Mouse (Mus musculus): ENCODE measurements at regions not wholly inside any gene's neighbourhood (a gene's known extent, or its start where the extent isn't known, plus 50 kb on each side); places are given as distances from the start of the nearest gene placed in this dataset.
A peak's percentile ranks its signal among the peaks of the same experiment; 100 is the strongest.

GRCm38 (mm10) chr12:26891190-26891589, 422.2 kb downstream of the Cmpk2 start:
- no peaks in the 10 kb centered on the region for H3K27me3 ChIP-seq (ENCODE audit: insufficient read depth, poor library complexity, severe bottlenecking)
- no peaks in the 10 kb centered on the region for H3K9me3 ChIP-seq
- no peak for DNase-seq (ENCODE audit: low spot score)
- no peak overlapping the region for H3K4me3 ChIP-seq
- WGBS: 53% methylated on average over 4 of the region's 4 CpGs
- H3K4me1 ChIP-seq (replicated peaks): peaks cover 24% of the 10 kb centered on the region
- no peaks in the 10 kb centered on the region for H3K36me3 ChIP-seq
- H3K27ac ChIP-seq: 0 out of 2 replicates have a peak overlapping the region, but pooled peaks have one; percentile 45

GRCm38 (mm10) chr12:26886635-26887014, 417.6 kb downstream of the Cmpk2 start:
- Histone ChIP-seq H3K9me3 (no peaks in the 10 kb centered on the region), H3K36me3 (no peaks in the 10 kb centered on the region), H3K4me1 (replicated peaks) (peaks cover 43% of the 10 kb centered on the region), H3K27ac (peak overlapping the region; percentile 88), H3K4me3 (no peak overlapping the region), H3K27me3 (ENCODE audit: insufficient read depth, poor library complexity, severe bottlenecking) (no peaks in the 10 kb centered on the region)
- 61% methylated on average over 7 of the region's 7 CpGs for WGBS
- peak; percentile 40 for DNase-seq (ENCODE audit: low spot score)

- Histone ChIP-seq H3K36me3 (no peaks in the 10 kb centered on the region), H3K9me3 (no peaks in the 10 kb centered on the region), H3K4me1 (replicated peaks) (peaks cover 37% of the 10 kb centered on the region), H3K4me3 (no peak overlapping the region), H3K27me3 (ENCODE audit: insufficient read depth, poor library complexity, severe bottlenecking) (no peaks in the 10 kb centered on the region), H3K27ac (peak overlapping the region; percentile 88)
- no peak for DNase-seq (ENCODE audit: low spot score)
- WGBS: 34% methylated on average over 12 of the region's 12 CpGs
Measured at GRCm38 (mm10) chr12:26885831-26886634, 417.0 kb downstream of the Cmpk2 start.

GRCm38 (mm10) chr12:26885083-26885482, 416.1 kb downstream of the Cmpk2 start:
- no peak for DNase-seq (ENCODE audit: low spot score)
- Histone ChIP-seq H3K4me3 (no peak overlapping the region), H3K9me3 (no peaks in the 10 kb centered on the region), H3K4me1 (replicated peaks) (peaks cover 34% of the 10 kb centered on the region), H3K27me3 (ENCODE audit: insufficient read depth, poor library complexity, severe bottlenecking) (no peaks in the 10 kb centered on the region), H3K36me3 (no peaks in the 10 kb centered on the region), H3K27ac (peak overlapping the region; percentile 88)
- WGBS: 92% methylated on average over 3 of the region's 3 CpGs

GRCm38 (mm10) chr12:26884156-26884555, 415.2 kb downstream of the Cmpk2 start:
- Histone ChIP-seq H3K4me3 (no peak overlapping the region), H3K27ac (peak overlapping the region; percentile 41; the same call in 1 of the 2 replicates), H3K9me3 (no peaks in the 10 kb centered on the region), H3K36me3 (no peaks in the 10 kb centered on the region), H3K4me1 (replicated peaks) (peaks cover 34% of the 10 kb centered on the region), H3K27me3 (ENCODE audit: insufficient read depth, poor library complexity, severe bottlenecking) (no peaks in the 10 kb centered on the region)
- no peak for DNase-seq (ENCODE audit: low spot score)
- WGBS: 59% methylated on average over 5 of the region's 5 CpGs

GRCm38 (mm10) chr12:26877691-26878121, 408.7 kb downstream of the Cmpk2 start:
- Histone ChIP-seq H3K27ac (peak overlapping the region; percentile 76), H3K27me3 (ENCODE audit: insufficient read depth, poor library complexity, severe bottlenecking) (no peaks in the 10 kb centered on the region), H3K4me1 (replicated peaks) (peaks cover 28% of the 10 kb centered on the region), H3K4me3 (no peak overlapping the region), H3K9me3 (no peaks in the 10 kb centered on the region), H3K36me3 (no peaks in the 10 kb centered on the region)
- no peak for DNase-seq (ENCODE audit: low spot score)
- WGBS: 45% methylated on average over 2 of the region's 2 CpGs

- Histone ChIP-seq H3K9me3 (no peaks in the 10 kb centered on the region), H3K36me3 (no peaks in the 10 kb centered on the region), H3K27ac (peak overlapping the region; percentile 76), H3K4me3 (no peak overlapping the region), H3K4me1 (replicated peaks) (peaks cover 32% of the 10 kb centered on the region), H3K27me3 (ENCODE audit: insufficient read depth, poor library complexity, severe bottlenecking) (no peaks in the 10 kb centered on the region)
- no peak for DNase-seq (ENCODE audit: low spot score)
- WGBS: 85% methylated on average over 3 of the region's 3 CpGs
Measured at GRCm38 (mm10) chr12:26877284-26877683, 408.3 kb downstream of the Cmpk2 start.

- no peaks in the 10 kb centered on the region for H3K27me3 ChIP-seq (ENCODE audit: insufficient read depth, poor library complexity, severe bottlenecking)
- H3K27ac ChIP-seq: peak overlapping the region; percentile 47
- H3K4me1 ChIP-seq (replicated peaks): peaks cover 30% of the 10 kb centered on the region
- H3K4me3 ChIP-seq: no peak overlapping the region
- no peaks in the 10 kb centered on the region for H3K36me3 ChIP-seq
- no peaks in the 10 kb centered on the region for H3K9me3 ChIP-seq
- 34% methylated on average over 3 of the region's 3 CpGs for WGBS
- peak; percentile 29 for DNase-seq (ENCODE audit: low spot score)
Measured at GRCm38 (mm10) chr12:26872466-26872865, 403.5 kb downstream of the Cmpk2 start.

- peaks cover 11% of the 10 kb centered on the region for H3K4me1 ChIP-seq (replicated peaks)
- no peak overlapping the region for H3K27ac ChIP-seq
- H3K27me3 ChIP-seq (ENCODE audit: insufficient read depth, poor library complexity, severe bottlenecking): no peaks in the 10 kb centered on the region
- no peaks in the 10 kb centered on the region for H3K9me3 ChIP-seq
- no peak overlapping the region for H3K4me3 ChIP-seq
- no peak for DNase-seq (ENCODE audit: low spot score)
- WGBS: 87% methylated on average over 6 of the region's 6 CpGs
- no peaks in the 10 kb centered on the region for H3K36me3 ChIP-seq
Measured at GRCm38 (mm10) chr12:26867731-26868130, 398.7 kb downstream of the Cmpk2 start.

- Histone ChIP-seq H3K4me3 (no peak overlapping the region), H3K9me3 (peaks cover 11% of the 10 kb centered on the region), H3K27me3 (ENCODE audit: insufficient read depth, poor library complexity, severe bottlenecking) (no peaks in the 10 kb centered on the region), H3K36me3 (no peaks in the 10 kb centered on the region), H3K27ac (no peak overlapping the region; the same call in 1 of the 2 replicates), H3K4me1 (replicated peaks) (peaks cover 4% of the 10 kb centered on the region; the same call in 1 of the 2 replicates)
- 54% methylated on average over 1 of the region's 1 CpGs for WGBS
- DNase-seq (ENCODE audit: low spot score): no peak
Measured at GRCm38 (mm10) chr12:26855091-26855516, 386.1 kb downstream of the Cmpk2 start.

GRCm38 (mm10) chr12:26844917-26845316, 375.9 kb downstream of the Cmpk2 start:
- 78% methylated on average over 12 of the region's 12 CpGs for WGBS
- Histone ChIP-seq H3K9me3 (no peaks in the 10 kb centered on the region), H3K27ac (peak overlapping the region; percentile 40), H3K36me3 (no peaks in the 10 kb centered on the region), H3K4me1 (replicated peaks) (peaks cover 16% of the 10 kb centered on the region; the same call in 1 of the 2 replicates), H3K4me3 (no peak overlapping the region), H3K27me3 (ENCODE audit: insufficient read depth, poor library complexity, severe bottlenecking) (no peaks in the 10 kb centered on the region)
- no peak for DNase-seq (ENCODE audit: low spot score)

GRCm38 (mm10) chr12:26842696-26843095, 373.7 kb downstream of the Cmpk2 start:
- 53% methylated on average over 5 of the region's 5 CpGs for WGBS
- no peaks in the 10 kb centered on the region for H3K36me3 ChIP-seq
- H3K9me3 ChIP-seq: no peaks in the 10 kb centered on the region
- peaks cover 15% of the 10 kb centered on the region; the same call in 1 of the 2 replicates for H3K4me1 ChIP-seq (replicated peaks)
- no peak overlapping the region for H3K4me3 ChIP-seq
- DNase-seq (ENCODE audit: low spot score): no peak
- no peaks in the 10 kb centered on the region for H3K27me3 ChIP-seq (ENCODE audit: insufficient read depth, poor library complexity, severe bottlenecking)
- H3K27ac ChIP-seq: peak overlapping the region; percentile 35; the same call in 1 of the 2 replicates

GRCm38 (mm10) chr12:26821257-26821968, 352.4 kb downstream of the Cmpk2 start:
- peak; percentile 20 for DNase-seq (ENCODE audit: low spot score)
- Histone ChIP-seq H3K27me3 (ENCODE audit: insufficient read depth, poor library complexity, severe bottlenecking) (no peaks in the 10 kb centered on the region), H3K36me3 (no peaks in the 10 kb centered on the region), H3K4me1 (replicated peaks) (peaks cover 24% of the 10 kb centered on the region), H3K27ac (peak overlapping the region; percentile 79), H3K4me3 (no peak overlapping the region), H3K9me3 (no peaks in the 10 kb centered on the region)
- 61% methylated on average over 3 of the region's 3 CpGs for WGBS

All from hindbrain, embryonic 10.5 days (tissue).